Mouse (Mus musculus): ENCODE measurements around the gene Marveld1. TPM values are rescaled to one million over a fixed set of nuclear protein-coding genes. Genes with fewer than 3 reads are reported as not detected.

Marveld1 gene
- polyA plus RNA-seq, 1 experiment from 2014 or later, result 1.7 TPM

DNA sequence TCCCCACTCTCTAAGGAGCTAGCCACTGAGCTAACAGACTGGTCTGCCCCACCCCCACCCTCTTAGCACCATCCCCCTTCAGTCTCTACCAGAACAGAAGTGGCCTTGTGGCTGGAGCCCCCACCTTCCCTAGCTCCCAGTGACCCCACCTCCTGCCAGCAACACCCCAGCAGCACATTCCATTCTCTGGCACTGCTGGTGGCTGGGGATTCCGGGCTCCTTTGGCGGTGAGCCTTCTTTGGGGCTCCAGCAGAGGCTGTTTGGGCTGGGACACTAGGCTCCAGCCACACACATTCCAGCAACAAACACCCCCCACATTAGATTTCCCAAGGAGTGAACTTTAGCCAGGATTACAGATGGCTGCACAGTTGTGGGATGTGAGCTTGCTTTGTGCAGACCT, 46.1 kb downstream of the Marveld1 start:
- WGBS, result 32% methylated on average over 2 of the region's 2 CpGs
- peaks cover 36% of the 10 kb centered on the region for H3K36me3 ChIP-seq
- H3K4me1 ChIP-seq (replicated peaks), result no peaks in the 10 kb centered on the region

DNA sequence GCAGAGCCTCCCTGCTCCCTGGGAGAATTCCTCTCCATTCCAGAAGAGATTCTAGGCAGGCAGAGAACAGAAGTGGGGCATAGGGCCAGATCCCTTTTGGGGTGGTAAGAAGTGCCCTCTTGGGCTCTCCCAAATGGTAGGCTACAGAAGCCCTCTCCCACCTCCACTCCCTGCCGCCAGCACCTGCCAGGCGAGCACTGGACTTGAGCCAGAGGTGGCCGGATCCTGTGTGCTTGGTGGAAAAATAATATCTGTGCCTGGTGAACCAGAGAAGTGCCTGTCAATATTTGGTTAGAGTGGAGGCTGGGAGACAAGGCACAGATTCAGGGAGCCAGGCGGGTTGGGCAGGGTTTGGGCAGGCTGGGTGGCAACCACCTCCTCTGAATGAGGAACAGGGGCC, 49.2 kb downstream of the Marveld1 start:
- no peak overlapping the region for H3K9ac ChIP-seq (replicated peaks)
- no peak overlapping the region for H3K4me2 ChIP-seq (replicated peaks)
- WGBS, result 88% methylated on average over 4 of the region's 4 CpGs
- no peaks in the 10 kb centered on the region for H3K9me3 ChIP-seq
- H3K27me3 ChIP-seq, result peaks cover 34% of the 10 kb centered on the region
- H3K4me1 ChIP-seq (replicated peaks), result peaks cover 4% of the 10 kb centered on the region
- ATAC-seq, result no peak
- H3K4me3 ChIP-seq (replicated peaks), result no peak overlapping the region
- H3K36me3 ChIP-seq, result peaks cover 14% of the 10 kb centered on the region
- no peak overlapping the region for H3K27ac ChIP-seq

More for the DNA sequence above, 46.1 kb downstream of the Marveld1 start:
- ATAC-seq, result no peak
- Histone ChIP-seq H3K4me2 (replicated peaks) (no peak overlapping the region), H3K27ac (no peak overlapping the region), H3K9me3 (no peaks in the 10 kb centered on the region), H3K27me3 (peaks cover 4% of the 10 kb centered on the region; the same call in 1 of the 2 replicates), H3K4me3 (replicated peaks) (no peak overlapping the region), H3K9ac (replicated peaks) (no peak overlapping the region)

DNA sequence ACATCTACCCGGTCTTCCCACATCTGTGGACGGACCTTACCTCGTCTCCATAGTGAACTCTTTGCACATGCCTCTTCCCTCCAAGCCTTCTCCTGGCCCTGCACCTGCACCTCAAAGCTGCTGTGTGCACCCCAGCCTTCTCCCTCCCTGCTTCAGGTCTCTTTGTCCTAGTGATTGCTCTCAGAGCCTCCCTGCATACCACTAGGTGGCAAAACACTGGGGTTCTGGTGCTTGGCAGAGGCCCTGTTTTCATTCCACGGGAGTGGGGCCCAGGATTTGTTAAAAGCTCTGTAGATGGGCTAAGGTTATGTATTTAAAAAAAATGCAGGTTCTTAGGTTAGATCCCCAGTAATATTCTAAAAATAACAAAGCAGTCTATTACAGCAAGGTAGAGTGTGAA, 49.9 kb downstream of the Marveld1 start:
- no peak overlapping the region for H3K9ac ChIP-seq (replicated peaks)
- H3K27ac ChIP-seq, result no peak overlapping the region
- 65% methylated on average over 4 of the region's 4 CpGs for WGBS
- no peaks in the 10 kb centered on the region for H3K9me3 ChIP-seq
- ATAC-seq, result no peak
- H3K4me2 ChIP-seq (replicated peaks), result no peak overlapping the region
- H3K4me3 ChIP-seq (replicated peaks), result no peak overlapping the region
- H3K4me1 ChIP-seq (replicated peaks), result peaks cover 11% of the 10 kb centered on the region
- H3K27me3 ChIP-seq, result peaks cover 41% of the 10 kb centered on the region
- H3K36me3 ChIP-seq, result 0 out of 2 replicates have a peak, but pooled peaks cover 7% of the 10 kb centered on the region

DNA sequence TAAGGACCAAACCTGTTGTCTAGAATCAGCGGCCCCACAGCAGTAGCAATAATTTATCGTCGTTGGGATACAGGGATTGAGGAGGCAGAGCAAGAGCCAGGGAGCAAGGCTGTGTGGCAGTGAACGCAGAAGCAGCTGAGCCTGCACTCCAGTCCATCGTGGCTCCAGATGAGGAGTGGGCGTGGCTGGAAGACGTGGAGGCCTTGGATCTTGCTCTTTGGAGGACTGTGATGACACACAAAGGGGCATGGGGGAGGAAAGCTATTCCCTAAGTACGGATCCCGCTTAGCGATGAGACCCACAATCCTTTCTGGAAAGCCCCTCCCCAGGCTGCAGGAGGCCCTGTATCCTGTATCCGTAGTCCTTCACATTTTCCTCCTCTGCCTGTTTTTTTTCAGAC, 50.8 kb downstream of the Marveld1 start:
- Histone ChIP-seq H3K36me3 (0 out of 2 replicates have a peak, but pooled peaks cover 1% of the 10 kb centered on the region), H3K9me3 (no peaks in the 10 kb centered on the region), H3K4me3 (replicated peaks) (no peak overlapping the region), H3K9ac (replicated peaks) (no peak overlapping the region), H3K27ac (no peak overlapping the region), H3K4me2 (replicated peaks) (no peak overlapping the region), H3K4me1 (replicated peaks) (peaks cover 13% of the 10 kb centered on the region), H3K27me3 (peaks cover 51% of the 10 kb centered on the region)
- WGBS, result 41% methylated on average over 11 of the region's 11 CpGs
- no peak for ATAC-seq

Other genes with a start within 250 kb of the Marveld1 start
- 445 and 453 TPM in 2 replicates for gene Pgam1, start 235.5 kb upstream of the Marveld1 start, polyA plus RNA-seq (2015; fragmentation: Nextera tagmentation; extraction: Ambion mirVana)
- 68.5 and 70.0 TPM in 2 replicates for gene Exosc1, start 214.0 kb upstream of the Marveld1 start, polyA plus RNA-seq (2015; fragmentation: Nextera tagmentation; extraction: Ambion mirVana)
- 86.1 and 87.6 TPM in 2 replicates for gene Zdhhc16, start 213.9 kb upstream of the Marveld1 start, polyA plus RNA-seq (2015; fragmentation: Nextera tagmentation; extraction: Ambion mirVana)
- 32.4 and 34.8 TPM in 2 replicates for gene Mms19, start 166.2 kb upstream of the Marveld1 start, polyA plus RNA-seq (2015; fragmentation: Nextera tagmentation; extraction: Ambion mirVana)
- gene Ubtd1, start 165.6 kb upstream of the Marveld1 start, polyA plus RNA-seq (2015; fragmentation: Nextera tagmentation; extraction: Ambion mirVana), result 6.4 and 7.3 TPM in 2 replicates
- gene Ankrd2, start 111.4 kb upstream of the Marveld1 start, polyA plus RNA-seq (2015; fragmentation: Nextera tagmentation; extraction: Ambion mirVana), result 0.19 and 0.31 TPM in 2 replicates
- gene Hoga1, start 101.8 kb upstream of the Marveld1 start, polyA plus RNA-seq (2015; fragmentation: Nextera tagmentation; extraction: Ambion mirVana), result 0.58 and 0.89 TPM in 2 replicates
- not detected in 2 replicates for gene 4933411K16Rik, start 95.2 kb upstream of the Marveld1 start, polyA plus RNA-seq (2015; fragmentation: Nextera tagmentation; extraction: Ambion mirVana)
- 128 TPM in 2 replicates for gene Morn4, start 61.0 kb upstream of the Marveld1 start, polyA plus RNA-seq (2015; fragmentation: Nextera tagmentation; extraction: Ambion mirVana)
- gene Pi4k2a, start 56.9 kb upstream of the Marveld1 start, polyA plus RNA-seq (2015; fragmentation: Nextera tagmentation; extraction: Ambion mirVana), result 23.6 and 29.9 TPM in 2 replicates
- gene Avpi1, start 18.3 kb upstream of the Marveld1 start, polyA plus RNA-seq (2015; fragmentation: Nextera tagmentation; extraction: Ambion mirVana), result 4.9 and 5.1 TPM in 2 replicates
- 55.8 and 57.6 TPM in 2 replicates for gene Zfyve27, start 16.6 kb downstream of the Marveld1 start, polyA plus RNA-seq (2015; fragmentation: Nextera tagmentation; extraction: Ambion mirVana)
- gene Sfrp5, start 54.9 kb downstream of the Marveld1 start, polyA plus RNA-seq (2015; fragmentation: Nextera tagmentation; extraction: Ambion mirVana), result 0.11 and 0.17 TPM in 2 replicates
- 26.3 and 27.5 TPM in 2 replicates for gene Golga7b, start 100.2 kb downstream of the Marveld1 start, polyA plus RNA-seq (2015; fragmentation: Nextera tagmentation; extraction: Ambion mirVana)

All from midbrain, embryonic 13.5 days (tissue).